Mouse (Mus musculus) MEL (cell line): ENCODE measurements around the gene Olfr1262. TPM values are rescaled to one million over a fixed set of nuclear protein-coding genes. Genes with fewer than 3 reads are reported as not detected.

Experiments used
- DNase-seq: peaks from one replicate; pipeline ENCODE4 v3.0.0; 2011; ENCODE audit warnings: low read depth, low spot score
- H3K27ac ChIP-seq: 2 replicates; pipeline ENCODE4 v1.5.1; 2012; ENCODE audit warnings: low read depth, mild to moderate bottlenecking, control low read depth, low read length, moderate library complexity; ENCODE audit not compliant: control insufficient read depth
- H3K27me3 ChIP-seq, 2 experiments: fragments of 150-350 bp in 1 of 2; sonication (generic) in 1 of 2; 2 replicates each; pipeline ENCODE4 v1.6.1; 2012; ENCODE audit warnings: low read length in 2 of 2, mild to moderate bottlenecking in 2 of 2, improper control_type of control experiment in 1 of 2, moderate library complexity in 1 of 2; ENCODE audit not compliant: insufficient read depth in 2 of 2, control insufficient read depth in 1 of 2
- H3K36me3 ChIP-seq, 2 experiments: 2 replicates each; pipeline ENCODE4 v1.6.1; 2012 to 2014; ENCODE audit warnings: low read length in 2 of 2, improper control_type of control experiment in 1 of 2, inconsistent platforms in 1 of 2, mild to moderate bottlenecking in 1 of 2; ENCODE audit not compliant: insufficient read depth in 2 of 2, control insufficient read depth in 1 of 2
- H3K4me1 ChIP-seq, 2 experiments: fragments of 150-350 bp in 1 of 2; sonication (generic) in 1 of 2; 2 replicates each; pipeline ENCODE4 v1.6.1; 2012; ENCODE audit warnings: low read length in 2 of 2, improper control_type of control experiment in 1 of 2, mild to moderate bottlenecking in 1 of 2; ENCODE audit not compliant: insufficient read depth in 2 of 2, control insufficient read depth in 1 of 2
- H3K4me3 ChIP-seq, 2 experiments: fragments of 150-350 bp in 1 of 2; sonication (generic) in 1 of 2; 2 replicates each; pipeline ENCODE4 v1.5.1; 2012; ENCODE audit warnings: low read depth in 2 of 2, low read length in 2 of 2, mild to moderate bottlenecking in 2 of 2, moderate library complexity in 2 of 2, control low read depth in 1 of 2, improper control_type of control experiment in 1 of 2; ENCODE audit not compliant: control insufficient read depth in 1 of 2, insufficient read depth in 1 of 2
- H3K79me2 ChIP-seq: 2 replicates; pipeline ENCODE4 v1.6.1; 2012; ENCODE audit warnings: mild to moderate bottlenecking, low read length, moderate library complexity; ENCODE audit not compliant: control insufficient read depth, poor library complexity, insufficient read depth
- H3K9ac ChIP-seq: 2 replicates; pipeline ENCODE4 v1.6.1; 2012; ENCODE audit warnings: low read depth, mild to moderate bottlenecking, control low read depth, low read length, moderate library complexity; ENCODE audit not compliant: control insufficient read depth, poor library complexity, severe bottlenecking
- H3K9me3 ChIP-seq: fragments of 150-350 bp; sonication (generic); replicated peaks from 2 replicates; pipeline ENCODE4 v1.6.1; 2012; ENCODE audit warnings: mild to moderate bottlenecking, low read length, improper control_type of control experiment, moderate library complexity; ENCODE audit not compliant: insufficient read depth
- CHD1 ChIP-seq: IDR thresholded peaks from 2 replicates; pipeline ENCODE4 v1.6.1; 2012; ENCODE audit warnings: low read depth, mild to moderate bottlenecking, inconsistent platforms, low read length, improper control_type of control experiment
- CTCF ChIP-seq, 3 experiments: IDR thresholded peaks in 2 of 3; conservative IDR thresholded peaks in 1 of 3; 2 replicates each; pipeline ENCODE4 v1.5.1; 2011 to 2012; ENCODE audit warnings: low read length in 3 of 3, low read depth in 2 of 3, mild to moderate bottlenecking in 2 of 3, improper control_type of control experiment in 1 of 3, inconsistent platforms in 1 of 3, mixed read lengths in 1 of 3, moderate library complexity in 1 of 3; ENCODE audit not compliant: control insufficient read depth in 1 of 3, insufficient read depth in 1 of 3, poor library complexity in 1 of 3, severe bottlenecking in 1 of 3
- E2F4 ChIP-seq: IDR thresholded peaks from 2 replicates; pipeline ENCODE4 v1.6.1; 2011; ENCODE audit warnings: low read depth, low read length, improper control_type of control experiment, borderline replicate concordance
- GATA1 ChIP-seq: IDR thresholded peaks from 2 replicates; pipeline ENCODE4 v1.6.1; 2011; ENCODE audit warnings: low read depth, low read length, improper control_type of control experiment
- HCFC1 ChIP-seq: IDR thresholded peaks from 2 replicates; pipeline ENCODE4 v1.6.1; 2012; ENCODE audit warnings: low read depth, mild to moderate bottlenecking, inconsistent platforms, low read length, improper control_type of control experiment, moderate library complexity
- JUND ChIP-seq: IDR thresholded peaks from 2 replicates; pipeline ENCODE4 v1.6.1; 2011; ENCODE audit warnings: low read depth, mild to moderate bottlenecking, improper control_type of control experiment, low read length
- KAT2A ChIP-seq: conservative IDR thresholded peaks from 2 replicates; pipeline ENCODE4 v1.6.1; 2012; ENCODE audit warnings: low read depth, low read length, improper control_type of control experiment, inconsistent platforms
- MAFK ChIP-seq: IDR thresholded peaks from 2 replicates; pipeline ENCODE4 v1.6.1; 2011; ENCODE audit warnings: low read depth, mild to moderate bottlenecking, low read length, improper control_type of control experiment, borderline replicate concordance
- MEF2A ChIP-seq: IDR thresholded peaks from 2 replicates; pipeline ENCODE4 v1.6.1; 2014; ENCODE audit warnings: low read depth, mild to moderate bottlenecking, inconsistent platforms, low read length, improper control_type of control experiment; ENCODE audit not compliant: poor library complexity, insufficient replicate concordance, severe bottlenecking; ENCODE audit errors: extremely low read depth
- MXI1 ChIP-seq: IDR thresholded peaks from 2 replicates; pipeline ENCODE4 v1.6.1; 2011; ENCODE audit warnings: mild to moderate bottlenecking, low read depth, low read length, improper control_type of control experiment
- MYB ChIP-seq: IDR thresholded peaks from 2 replicates; pipeline ENCODE4 v1.6.1; 2011; ENCODE audit warnings: mild to moderate bottlenecking, low read depth, low read length, improper control_type of control experiment
- MYC ChIP-seq: IDR thresholded peaks from 2 replicates; pipeline ENCODE4 v1.6.1; 2011; ENCODE audit warnings: low read depth, mild to moderate bottlenecking, low read length, improper control_type of control experiment, moderate library complexity
- NRF1 ChIP-seq: IDR thresholded peaks from 2 replicates; pipeline ENCODE4 v1.6.1; 2014; ENCODE audit warnings: low read depth, mild to moderate bottlenecking, inconsistent platforms, low read length, improper control_type of control experiment, moderate library complexity; ENCODE audit not compliant: poor library complexity, insufficient read depth, severe bottlenecking
- RCOR1 ChIP-seq: IDR thresholded peaks from 2 replicates; pipeline ENCODE4 v1.6.1; 2012; ENCODE audit warnings: low read depth, mild to moderate bottlenecking, inconsistent platforms, low read length, improper control_type of control experiment
- SIN3A ChIP-seq: IDR thresholded peaks from 2 replicates; pipeline ENCODE4 v1.6.1; 2012; ENCODE audit warnings: low read length, improper control_type of control experiment, inconsistent platforms
- SMC3 ChIP-seq: IDR thresholded peaks from 2 replicates; pipeline ENCODE4 v1.6.1; 2011; ENCODE audit warnings: low read depth, low read length, improper control_type of control experiment
- TAL1 ChIP-seq: IDR thresholded peaks from 2 replicates; pipeline ENCODE4 v1.6.1; 2012; ENCODE audit warnings: mild to moderate bottlenecking, inconsistent platforms, low read length, moderate library complexity, mixed read lengths
- TCF12 ChIP-seq: IDR thresholded peaks from 2 replicates; pipeline ENCODE4 v1.6.1; 2014; ENCODE audit warnings: low read depth, mild to moderate bottlenecking, inconsistent platforms, low read length, improper control_type of control experiment, moderate library complexity
- UBTF ChIP-seq: IDR thresholded peaks from 2 replicates; pipeline ENCODE4 v1.6.1; 2012; ENCODE audit warnings: low read depth, mild to moderate bottlenecking, inconsistent platforms, low read length, improper control_type of control experiment, moderate library complexity, borderline replicate concordance; ENCODE audit not compliant: insufficient read depth
- USF1 ChIP-seq: IDR thresholded peaks from 2 replicates; pipeline ENCODE4 v1.6.1; 2014; ENCODE audit warnings: low read depth, mild to moderate bottlenecking, inconsistent platforms, low read length, improper control_type of control experiment, moderate library complexity
- polyA plus RNA-seq, 2 experiments: library from polyadenylated mRNA; stranded (reverse) in 1 of 2; unstranded in 1 of 2; fragments of >175 nt in 1 of 2; fragments of >200 nt in 1 of 2; gene quantifications; 2 replicates each; pipeline versions ENCODE4 v1.2.1 to v1.2.4; 2012; ENCODE audit warnings: low replicate concordance in 2 of 2, low read depth in 1 of 2; ENCODE audit not compliant: insufficient read length in 2 of 2, insufficient read depth in 1 of 2, missing spikeins in 1 of 2
- total RNA-seq: library from RNA; depleted of rRNA; stranded (reverse); fragments of 300-350 nt; gene quantifications from 2 replicates; pipeline ENCODE4 v1.2.3, GENCODE M21; 2012; rRNA removed

Olfr1262 gene
- total RNA-seq, result not detected in 2 replicates
- not detected for polyA plus RNA-seq

DNA sequence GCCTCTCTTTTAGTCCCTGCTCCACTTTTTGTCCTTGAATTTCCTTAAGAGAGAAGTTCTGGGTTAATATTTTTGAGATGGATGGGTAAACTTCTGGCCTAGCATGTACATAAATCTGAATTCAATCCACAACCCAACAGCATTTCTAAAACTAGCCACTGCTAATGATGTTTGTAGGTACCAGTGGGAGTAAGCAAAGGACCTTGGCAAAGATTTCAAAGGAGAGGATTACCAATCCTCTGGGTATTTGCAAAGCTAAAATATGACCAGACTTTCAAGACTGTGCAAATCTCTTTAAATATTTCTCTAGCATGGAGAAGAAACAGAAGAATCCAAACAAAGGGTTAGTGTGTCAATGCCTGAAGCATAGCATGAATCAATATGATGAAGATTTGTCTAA lies at the start of gene Olfr1262:
Olfr1262 (plus strand) TSS at position 301 of the 400 bp plus-strand sequence.
- Histone ChIP-seq H3K9me3 (no peaks in the 10 kb centered on the region), H3K79me2 (no peaks in the 10 kb centered on the region), H3K4me3 (no peak within 1 kb of the TSS), H3K4me1 (no peaks in the 10 kb centered on the region), H3K27me3 (no peaks in the 10 kb centered on the region), H3K36me3 (no peaks in the 10 kb centered on the region), H3K9ac (no peak within 1 kb of the TSS), H3K27ac (no peak within 1 kb of the TSS)
- no peak for DNase-seq
- TF ChIP-seq MYC, result no peak
- no peak for TF ChIP-seq SMC3
- no peak for TF ChIP-seq TCF12
- no peak for TF ChIP-seq E2F4
- TF ChIP-seq CTCF (IDR thresholded peaks at IDR 0.05 in 2 of 3, conservative IDR thresholded peaks at IDR 0.05 in 1 of 3; ENCODE audit: control insufficient read depth in 1 of 3, insufficient read depth in 1 of 3, low read depth in 2 of 3, low read length in 3 of 3, poor library complexity in 1 of 3, severe bottlenecking in 1 of 3), result no peak
- TF ChIP-seq CHD1, result no peak
- TF ChIP-seq MAFK, result no peak
- TF ChIP-seq TAL1, result no peak
- TF ChIP-seq MXI1, result no peak
- TF ChIP-seq SIN3A, result no peak
- TF ChIP-seq KAT2A, result no peak
- TF ChIP-seq HCFC1, result no peak
- no peak for TF ChIP-seq NRF1
- TF ChIP-seq RCOR1, result no peak
- TF ChIP-seq UBTF, result no peak
- TF ChIP-seq GATA1, result no peak
- no peak for TF ChIP-seq MEF2A
- no peak for TF ChIP-seq JUND
- TF ChIP-seq USF1, result no peak

DNA sequence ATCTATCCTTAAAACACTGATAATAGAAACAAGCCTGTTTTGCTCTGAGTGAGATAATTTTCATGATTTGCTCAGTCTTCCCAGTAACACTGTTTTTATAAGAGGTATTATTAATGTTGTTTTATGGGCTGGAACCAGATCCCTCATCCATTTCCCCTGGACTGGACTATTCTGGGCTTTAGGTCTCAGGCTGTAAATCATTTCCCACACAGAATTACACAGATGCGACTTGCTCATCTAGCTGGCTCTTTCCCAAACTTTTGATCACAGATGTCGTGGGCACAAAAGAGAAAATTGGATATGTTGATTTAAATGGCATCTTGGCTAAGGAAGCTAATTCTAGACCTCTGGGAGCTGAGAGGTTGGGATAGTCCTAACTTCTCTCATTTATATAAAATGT lies 25.8 kb upstream of the Olfr1262 start, which contains the start of gene Olfr1260:
Olfr1260 (plus strand) TSS at position 157 of the 400 bp plus-strand sequence.
- H3K4me1 ChIP-seq, result no peaks in the 10 kb centered on the region
- no peak within 1 kb of the TSS for H3K9ac ChIP-seq
- no peak for TF ChIP-seq SMC3
- TF ChIP-seq HCFC1, result no peak
- no peak for TF ChIP-seq KAT2A
- TF ChIP-seq RCOR1, result no peak
- TF ChIP-seq USF1, result no peak
- no peak for TF ChIP-seq MYB
- TF ChIP-seq MEF2A, result no peak
- DNase-seq, result no peak
- H3K4me3 ChIP-seq, result no peak within 1 kb of the TSS
- H3K27ac ChIP-seq, result no peak within 1 kb of the TSS
- H3K36me3 ChIP-seq, result no peaks in the 10 kb centered on the region
- H3K79me2 ChIP-seq, result no peaks in the 10 kb centered on the region
- no peaks in the 10 kb centered on the region for H3K27me3 ChIP-seq
- no peaks in the 10 kb centered on the region for H3K9me3 ChIP-seq
